Mouse (Mus musculus): Measurements from ENCODE around the gene Creb3l2.

GRCm38 (mm10) chr6:37332846-37333245 lies 109.1 kb downstream of the Creb3l2 start:
- no peak for TF ChIP-seq CTCF (IDR thresholded peaks at IDR 0.05; ENCODE audit: low read depth)
- TF ChIP-seq EP300 (IDR thresholded peaks at IDR 0.05; ENCODE audit: low read depth), result no peak

All from heart, postnatal 0 days (tissue).